Mouse (Mus musculus): ENCODE data around the gene Wdr54.

Wdr54 gene

GRCm38 (mm10) chr6:83124851-83125312 is 31.3 kb downstream of the Wdr54 start:
- DNase-seq, result peak; percentile 96

GRCm38 (mm10) chr6:83122961-83123360 is 33.2 kb downstream of the Wdr54 start:
- no peak for DNase-seq

- DNase-seq, result peak; percentile 40
Measured at GRCm38 (mm10) chr6:83121863-83122710, 34.1 kb downstream of the Wdr54 start.

- DNase-seq, result peak; percentile 98
Measured at GRCm38 (mm10) chr6:83120930-83121862, 35.0 kb downstream of the Wdr54 start, which contains the start of gene Wbp1. Gene Wbp1 (minus strand): TSS chr6:83121559.

DNA sequence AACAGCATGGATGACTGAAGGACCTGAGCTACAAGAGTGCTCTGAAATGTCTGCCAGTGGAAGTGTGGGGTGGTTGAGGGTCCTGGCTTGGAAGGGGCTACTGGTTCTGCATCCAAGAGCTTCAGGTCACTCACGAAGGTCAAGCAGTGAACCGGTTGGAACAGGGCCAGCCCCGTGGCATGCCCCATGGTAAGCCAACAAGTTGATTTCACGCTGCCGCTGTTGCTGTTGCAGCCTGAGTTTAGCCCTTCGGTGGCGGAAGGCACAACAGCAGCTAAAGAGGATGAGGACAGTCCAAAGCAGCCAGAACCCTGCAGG is 36.5 kb downstream of the Wdr54 start:
- DNase-seq, result no peak

DNA sequence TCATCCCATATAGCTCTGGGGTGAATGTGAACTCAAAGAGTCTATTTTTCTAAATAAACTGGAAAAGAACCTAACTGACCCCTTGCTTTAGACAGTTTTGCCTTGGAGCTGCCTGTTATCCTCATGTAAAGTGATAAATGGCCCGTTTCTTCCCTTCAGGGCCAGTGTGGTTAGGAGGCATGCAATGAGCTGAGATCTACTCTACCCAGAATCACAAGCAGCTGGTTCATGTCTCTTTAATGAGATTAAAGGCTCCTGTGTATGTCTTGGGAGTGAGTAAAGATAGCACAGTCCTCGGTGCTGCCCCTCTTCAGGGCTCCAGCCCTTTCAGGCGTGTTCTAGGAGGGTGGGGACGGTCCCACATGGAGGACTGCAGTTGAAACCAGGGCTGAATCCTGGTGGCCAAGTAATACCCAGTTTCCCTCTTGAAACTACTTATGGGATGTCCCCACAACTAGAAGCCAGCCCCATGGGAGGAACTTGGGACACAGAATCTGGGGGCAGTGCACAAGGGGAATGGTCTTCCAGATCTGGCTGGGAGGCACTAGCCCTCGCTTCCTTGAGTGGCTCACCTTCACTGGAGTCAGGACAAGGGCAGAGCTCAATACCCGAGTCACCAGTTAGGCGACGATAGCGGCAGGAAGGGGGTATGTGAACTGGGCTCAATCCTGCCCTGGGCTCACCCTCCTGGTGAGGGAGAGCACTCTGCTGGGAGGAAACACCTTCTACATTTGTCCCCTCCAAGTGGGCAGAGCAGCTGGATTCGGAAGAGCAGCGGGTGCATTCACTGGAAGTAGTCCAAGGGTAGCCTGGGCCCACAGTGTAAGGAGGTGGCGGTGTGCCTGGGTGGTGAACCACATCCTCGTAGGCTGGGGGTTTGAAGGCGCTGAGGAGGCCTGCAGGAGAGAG is 37.1 kb downstream of the Wdr54 start:
- no peak for DNase-seq

GRCm38 (mm10) chr6:83118369-83118768 is 37.8 kb downstream of the Wdr54 start:
- DNase-seq, result no peak

GRCm38 (mm10) chr6:83117616-83118015 is 38.6 kb downstream of the Wdr54 start:
- no peak for DNase-seq

- DNase-seq, result no peak
Measured at GRCm38 (mm10) chr6:83117165-83117438, 39.1 kb downstream of the Wdr54 start.

GRCm38 (mm10) chr6:83116373-83117164 is 39.6 kb downstream of the Wdr54 start:
- DNase-seq, result no peak

DNA sequence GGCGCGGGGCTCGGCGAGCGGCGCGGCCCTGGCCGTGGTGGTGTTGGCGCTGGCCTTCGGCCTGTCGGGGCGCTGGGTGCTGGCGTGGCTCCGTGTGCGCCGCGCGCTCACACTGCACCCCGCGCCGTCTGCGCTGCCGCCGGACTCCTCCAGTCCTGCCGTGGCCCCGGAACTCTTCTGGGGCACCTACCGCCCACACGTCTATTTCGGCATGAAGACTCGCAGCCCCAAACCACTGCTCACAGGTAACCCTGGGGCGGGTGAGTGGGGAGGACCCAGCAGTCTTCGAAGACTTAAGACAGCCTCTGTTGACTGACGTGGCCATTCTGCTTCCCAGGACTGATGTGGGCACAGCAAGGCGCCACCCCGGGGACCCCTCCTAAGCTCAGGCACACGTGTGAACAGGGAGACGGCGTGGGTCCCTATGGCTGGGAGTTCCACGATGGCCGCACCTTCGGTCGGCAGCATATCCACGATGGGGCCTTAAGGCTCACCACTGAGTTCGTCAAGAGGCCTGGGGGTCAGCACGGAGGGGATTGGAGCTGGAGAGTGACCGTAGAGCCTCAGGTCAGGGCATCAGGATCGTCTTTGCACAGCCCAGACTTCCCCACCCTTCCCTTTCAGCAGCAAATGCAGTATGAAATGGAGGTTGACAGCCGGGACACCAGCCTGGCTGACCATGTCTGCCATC is 40.4 kb downstream of the Wdr54 start:
- DNase-seq, result no peak

GRCm38 (mm10) chr6:83115011-83115671 is 41.1 kb downstream of the Wdr54 start, which contains the start of gene Mogs:
Gene Mogs (plus strand): TSS chr6:83115496.
- peak; percentile 97 for DNase-seq

- DNase-seq, result no peak
Measured at GRCm38 (mm10) chr6:83111510-83112136, 44.6 kb downstream of the Wdr54 start.

- peak; percentile 87 for DNase-seq
Measured at GRCm38 (mm10) chr6:83108762-83109668, 47.2 kb downstream of the Wdr54 start, which contains the start of gene Mrpl53. Gene Mrpl53 (plus strand): TSS chr6:83109040.

DNA sequence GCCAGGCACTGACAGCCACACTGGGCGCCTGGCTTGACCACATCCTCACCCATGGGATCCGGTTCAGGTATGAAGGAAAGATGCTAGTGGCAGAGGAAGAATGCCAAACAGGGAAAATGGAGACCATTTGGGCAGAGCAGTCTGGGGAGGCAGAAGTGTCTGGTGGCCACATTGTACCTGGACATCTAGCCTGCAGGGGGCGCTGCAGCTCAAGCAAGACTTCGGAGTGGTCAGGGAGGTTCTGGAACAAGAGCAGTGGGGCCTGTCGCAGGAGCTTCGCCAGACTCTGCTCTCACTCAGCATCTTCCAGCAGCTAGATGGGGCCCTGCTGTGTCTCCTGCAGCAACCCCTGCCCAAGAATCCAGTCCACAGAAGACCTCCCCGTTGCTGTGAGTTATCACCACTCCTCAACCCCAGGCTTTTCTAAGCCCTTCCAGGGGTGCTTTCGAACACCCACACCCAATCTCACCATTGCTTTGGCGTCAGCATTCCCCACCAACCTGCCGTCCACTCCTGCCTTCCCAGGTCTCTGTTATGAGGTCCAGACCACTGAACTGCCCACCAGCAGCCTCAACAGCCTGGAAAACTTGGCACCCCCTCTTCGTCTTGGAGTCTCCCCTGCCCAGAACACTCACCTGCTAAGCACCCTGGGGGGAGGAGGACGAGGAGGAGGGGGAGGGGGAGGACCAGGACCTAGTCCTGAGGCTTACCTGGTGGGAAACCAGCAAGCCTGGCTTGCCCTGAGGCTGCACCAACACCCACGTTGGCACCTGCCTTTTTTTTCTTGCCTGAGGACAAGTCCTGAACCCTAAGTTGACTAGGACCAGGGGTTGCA is 48.4 kb downstream of the Wdr54 start:
- peak; percentile 88 for DNase-seq

- DNase-seq, result no peak
Measured at GRCm38 (mm10) chr6:83104158-83104557, 52.0 kb downstream of the Wdr54 start.

- DNase-seq, result no peak
Measured at GRCm38 (mm10) chr6:83103130-83103650, 53.0 kb downstream of the Wdr54 start.
